Mouse (Mus musculus) lung, embryonic 14.5 days (tissue): Measurements from ENCODE around the gene Psmb9. TPM values are rescaled to one million over a fixed set of nuclear protein-coding genes. Genes with fewer than 3 reads are reported as not detected.
A peak's percentile ranks its signal among the peaks of the same experiment; 100 is the strongest.
"Not testable (repeated sequence)": the region's sequence is repeated elsewhere in the genome, so short reads cannot be mapped to it uniquely, and the experiment has no call there.

ENCODE experiments used
- ATAC-seq: fragments of 200-750 bp; cut with Nextera tagmentation; 2 replicates; pipeline ENCODE4 v1.8.0; 2017; ENCODE audit warnings: mild to moderate bottlenecking, moderate TSS enrichment, moderate library complexity; ENCODE audit not compliant: insufficient read depth
- DNase-seq: peaks from one replicate; pipeline ENCODE4 v3.0.0-alpha.2; 2015
- H3K27ac ChIP-seq: fragments of 300-500 bp; sonication (generic); 2 replicates; pipeline ENCODE4 v1.5.1; 2014; ENCODE audit warnings: low read depth, mild to moderate bottlenecking, moderate library complexity
- H3K27me3 ChIP-seq: fragments of 300-500 bp; sonication (generic); 2 replicates; pipeline ENCODE4 v1.6.1; 2014; ENCODE audit warnings: low read length, control low read depth; ENCODE audit not compliant: insufficient read depth
- H3K36me3 ChIP-seq: fragments of 300-500 bp; sonication (generic); 2 replicates; pipeline ENCODE4 v1.6.1; 2014; ENCODE audit warnings: control low read depth; ENCODE audit not compliant: insufficient read depth
- H3K4me1 ChIP-seq: fragments of 300-500 bp; sonication (generic); 2 replicates; pipeline ENCODE4 v1.6.1; 2014; ENCODE audit warnings: antibody characterized with exemption, control low read depth; ENCODE audit not compliant: insufficient read depth
- H3K4me2 ChIP-seq: fragments of 300-500 bp; sonication (generic); 2 replicates; pipeline ENCODE4 v1.6.1; 2014; ENCODE audit warnings: mild to moderate bottlenecking
- H3K4me3 ChIP-seq: fragments of 300-500 bp; sonication (generic); 2 replicates; pipeline ENCODE4 v1.5.1; 2014; ENCODE audit warnings: low read depth, low read length
- H3K9ac ChIP-seq: fragments of 300-500 bp; sonication (generic); 2 replicates; pipeline ENCODE4 v1.6.1; 2014
- H3K9me3 ChIP-seq: fragments of 300-500 bp; sonication (generic); 2 replicates; pipeline ENCODE4 v1.6.1; 2016; ENCODE audit warnings: low read depth, low read length, control low read depth
- CTCF ChIP-seq: IDR thresholded peaks from 2 replicates; pipeline ENCODE4 v1.5.1; 2016; ENCODE audit warnings: antibody characterized with exemption, low read depth
- WGBS: fragments of 180-500 bp; shearing (Covaris S2); extraction: QIAGEN DNeasy Blood & Tissue Kit; methylation state at CpG from one replicate; pipeline ENCODE4 v1.1.7; 2014; 5-methylcytosine and 5-hydroxymethylcytosine counted together
- polyA plus RNA-seq: library from polyadenylated mRNA; unstranded; fragments of >200 nt; fragmentation: Nextera tagmentation; extraction: Ambion mirVana; gene quantifications from 2 replicates; pipeline ENCODE4 v1.2.1, GENCODE M21; 2014

Psmb9 gene
- polyA plus RNA-seq, 1 experiment from 2014 or later, result 3.4 TPM

DNA sequence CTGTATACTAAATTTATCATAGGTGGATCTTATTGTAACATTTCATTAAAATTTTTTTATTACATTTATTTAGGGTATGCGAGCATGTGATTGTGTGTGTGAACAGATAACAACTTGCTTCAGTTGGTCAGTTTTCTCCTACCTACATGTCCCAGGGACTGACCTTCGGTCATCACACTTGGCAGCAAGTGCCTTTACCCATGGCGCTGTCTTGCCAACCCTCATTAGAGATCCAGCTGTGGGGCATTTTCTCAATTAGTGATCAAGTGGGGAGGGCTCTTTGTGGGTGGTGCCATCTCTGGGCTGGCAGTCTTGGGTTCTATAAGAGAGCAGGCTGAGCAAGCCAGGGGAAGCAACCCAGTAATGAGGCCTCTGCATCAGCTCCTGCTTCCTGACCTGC is 37.3 kb upstream of the Psmb9 start:
- Histone ChIP-seq H3K9ac (no peak overlapping the region), H3K4me3 (no peak overlapping the region), H3K4me2 (no peak overlapping the region), H3K9me3 (peaks cover 5% of the 10 kb centered on the region; the same call in 1 of the 2 replicates), H3K4me1 (no peaks in the 10 kb centered on the region), H3K36me3 (no peaks in the 10 kb centered on the region), H3K27ac (no peak overlapping the region), H3K27me3 (no peaks in the 10 kb centered on the region)
- ATAC-seq, result no peak
- DNase-seq, result no peak
- TF ChIP-seq CTCF, result no peak
- WGBS, result 94% methylated on average over 3 of the region's 3 CpGs

DNA sequence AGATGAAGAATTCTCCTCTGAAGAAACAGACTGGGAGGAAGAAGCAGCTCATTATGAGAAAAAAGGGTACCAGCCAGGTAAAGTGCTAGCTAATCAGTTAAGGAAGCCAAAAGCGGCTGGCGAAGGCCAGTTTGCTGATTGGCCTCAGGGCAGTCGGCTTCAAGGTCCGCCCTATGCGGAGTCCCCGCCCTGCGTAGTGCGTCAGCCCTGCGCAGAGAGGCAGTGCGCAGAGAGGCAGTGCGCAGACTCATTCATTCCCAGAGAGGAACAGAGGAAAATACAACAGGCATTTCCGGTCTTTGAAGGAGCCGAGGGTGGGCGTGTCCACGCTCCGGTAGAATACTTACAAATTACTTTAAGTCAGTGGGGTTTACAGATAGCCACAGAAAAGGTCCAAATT is 32.8 kb upstream of the Psmb9 start:
- not testable (repeated sequence) for H3K4me3 ChIP-seq, H3K27ac ChIP-seq, H3K36me3 ChIP-seq, H3K9ac ChIP-seq, H3K4me1 ChIP-seq, ATAC-seq, H3K4me2 ChIP-seq, H3K27me3 ChIP-seq, H3K9me3 ChIP-seq, DNase-seq
- 91% methylated on average over 5 of the region's 16 CpGs for WGBS

DNA sequence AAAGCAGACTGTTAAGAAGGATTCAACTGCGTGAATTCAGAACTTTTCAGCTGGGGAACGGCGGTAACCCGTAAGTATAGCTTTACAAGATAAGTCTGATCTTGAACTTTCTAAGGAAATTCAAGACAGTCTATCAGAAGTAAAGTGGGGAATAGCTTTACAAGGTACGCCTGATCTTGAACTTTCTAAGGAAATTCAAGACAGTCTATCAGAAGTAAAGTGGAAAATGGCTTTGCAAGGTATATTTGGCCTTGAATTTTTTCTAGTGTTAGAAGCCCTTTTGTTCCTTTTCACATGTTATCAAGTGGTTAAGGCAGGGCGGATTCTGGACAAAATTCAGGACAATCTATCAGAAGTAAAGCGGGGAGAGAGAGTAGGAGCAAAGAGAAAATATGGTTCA is 32.2 kb upstream of the Psmb9 start:
- not testable (repeated sequence) for H3K9me3 ChIP-seq, DNase-seq, H3K4me3 ChIP-seq, H3K4me1 ChIP-seq, H3K36me3 ChIP-seq, H3K27me3 ChIP-seq, ATAC-seq, H3K9ac ChIP-seq, H3K27ac ChIP-seq, H3K4me2 ChIP-seq
- WGBS, result 97% methylated on average over 3 of the region's 7 CpGs

DNA sequence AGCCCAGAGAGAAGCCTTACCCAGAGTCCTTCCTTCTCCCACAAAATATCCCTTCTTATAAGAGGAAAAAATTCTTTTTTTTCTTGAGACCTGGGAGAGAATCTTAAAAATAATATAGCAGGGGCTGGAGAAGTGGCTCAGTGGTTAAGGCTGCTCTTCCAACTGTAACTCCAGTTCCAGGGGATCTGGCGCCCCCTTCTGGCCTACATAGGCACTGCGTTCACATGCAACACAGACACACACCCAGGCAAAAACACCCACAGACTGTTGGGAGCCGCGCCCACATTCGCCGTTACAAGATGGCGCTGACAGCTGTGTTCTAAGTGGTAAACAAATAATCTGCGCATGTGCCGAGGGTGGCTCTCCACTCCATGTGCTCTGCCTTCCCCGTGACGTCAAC is 31.5 kb upstream of the Psmb9 start:
- DNase-seq, H3K9me3 ChIP-seq, H3K36me3 ChIP-seq, ATAC-seq, H3K4me1 ChIP-seq, H3K4me3 ChIP-seq, H3K9ac ChIP-seq, H3K4me2 ChIP-seq, H3K27ac ChIP-seq: not testable (repeated sequence)
- 89% methylated on average over 8 of the region's 11 CpGs for WGBS
- H3K27me3 ChIP-seq, result peaks cover 11% of the 10 kb centered on the region
- TF ChIP-seq CTCF, result peak; percentile 47

DNA sequence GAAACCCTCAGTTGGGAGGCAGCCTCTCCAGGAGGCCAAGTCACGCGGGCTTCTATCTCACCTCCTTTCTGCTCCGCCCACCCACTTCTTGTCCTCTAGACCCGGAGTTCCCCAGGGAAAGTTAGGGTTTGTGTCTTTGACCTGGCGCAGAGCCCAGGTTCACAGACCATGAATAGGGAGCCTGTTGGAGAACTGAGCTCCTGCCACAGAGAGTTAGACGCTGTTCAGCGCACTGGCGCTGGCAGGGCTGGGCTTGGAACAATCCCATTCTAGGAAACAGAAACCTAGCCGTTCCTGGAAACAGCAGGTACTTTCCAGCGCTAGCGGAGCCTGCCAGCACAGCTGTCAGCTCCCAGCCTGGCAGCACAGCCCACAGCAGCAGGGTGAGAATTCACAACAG is 31.1 kb upstream of the Psmb9 start:
- Histone ChIP-seq H3K9me3 (no peaks in the 10 kb centered on the region), H3K36me3 (no peaks in the 10 kb centered on the region), H3K4me2 (no peak overlapping the region), H3K4me1 (no peaks in the 10 kb centered on the region), H3K27ac (no peak overlapping the region), H3K9ac (no peak overlapping the region), H3K27me3 (peaks cover 15% of the 10 kb centered on the region), H3K4me3 (no peak overlapping the region)
- 78% methylated on average over 11 of the region's 11 CpGs for WGBS
- ATAC-seq, result no peak
- no peak for DNase-seq
- no peak for TF ChIP-seq CTCF

DNA sequence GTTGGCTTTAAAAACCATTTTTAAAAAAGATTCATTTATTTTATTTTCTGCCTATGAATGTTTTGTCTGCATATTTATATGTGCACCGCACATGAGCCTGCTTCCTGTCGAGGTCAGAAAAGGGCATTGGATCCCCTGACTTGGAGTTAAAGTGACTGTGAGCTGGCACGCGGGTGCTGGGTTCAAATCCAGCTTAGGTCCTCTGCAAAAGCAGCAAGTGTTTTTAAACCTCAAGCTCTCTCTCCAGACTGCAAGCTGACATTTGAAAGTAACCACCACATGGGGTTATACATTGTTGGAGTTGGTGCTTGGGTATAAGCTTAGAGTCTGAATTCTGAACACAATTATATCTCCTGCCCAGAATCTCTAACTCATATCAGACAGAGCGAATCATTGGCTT is 30.4 kb upstream of the Psmb9 start:
- peaks cover 20% of the 10 kb centered on the region for H3K27me3 ChIP-seq
- ATAC-seq (no peak), DNase-seq (no peak)
- 84% methylated on average over 5 of the region's 5 CpGs for WGBS
- H3K4me2 ChIP-seq, result no peak overlapping the region
- no peaks in the 10 kb centered on the region for H3K9me3 ChIP-seq
- no peak overlapping the region for H3K27ac ChIP-seq
- no peaks in the 10 kb centered on the region for H3K4me1 ChIP-seq
- TF ChIP-seq CTCF, result no peak
- H3K36me3 ChIP-seq, result no peaks in the 10 kb centered on the region
- no peak overlapping the region for H3K4me3 ChIP-seq
- H3K9ac ChIP-seq, result no peak overlapping the region

DNA sequence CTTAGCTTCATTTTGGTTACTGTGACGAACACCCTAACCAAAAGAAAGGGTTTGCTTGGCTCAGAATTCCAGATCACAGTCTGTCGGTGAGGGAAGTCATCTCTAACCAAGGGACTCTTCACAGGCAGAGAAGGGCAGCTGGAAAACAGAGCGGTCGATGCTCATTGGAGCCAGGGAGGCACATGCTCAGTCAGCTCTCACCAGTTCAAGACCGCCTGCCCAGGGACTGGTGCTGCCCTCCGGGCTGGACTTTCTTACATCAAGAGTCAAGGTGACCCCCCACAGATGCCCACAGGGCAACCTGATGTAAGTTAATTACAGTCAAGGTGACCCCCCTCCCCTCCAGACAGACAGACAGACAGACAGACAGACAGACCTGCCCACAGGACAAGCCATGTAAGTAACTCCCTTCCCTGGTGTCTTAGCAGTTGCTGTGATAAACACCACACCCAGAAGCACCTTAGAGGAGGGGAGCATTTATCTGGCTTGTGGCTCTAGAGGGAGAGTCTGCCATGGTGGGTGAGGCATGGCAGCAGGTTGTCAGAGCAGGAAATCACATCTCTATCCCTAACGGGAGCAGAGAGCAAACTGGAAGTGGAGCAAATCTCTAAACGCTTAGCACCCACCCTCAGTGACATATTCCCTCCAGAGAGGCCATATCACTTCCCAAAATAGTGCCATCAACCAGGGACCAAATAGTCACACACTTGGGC is 29.8 kb upstream of the Psmb9 start:
- DNase-seq (no peak), ATAC-seq (no peak)
- TF ChIP-seq CTCF, result no peak
- no peak overlapping the region for H3K4me3 ChIP-seq
- H3K36me3 ChIP-seq, result no peaks in the 10 kb centered on the region
- H3K9me3 ChIP-seq, result no peaks in the 10 kb centered on the region
- WGBS, result 80% methylated on average over 8 of the region's 8 CpGs
- no peak overlapping the region for H3K9ac ChIP-seq
- no peaks in the 10 kb centered on the region for H3K4me1 ChIP-seq
- H3K4me2 ChIP-seq, result no peak overlapping the region
- H3K27me3 ChIP-seq, result peaks cover 24% of the 10 kb centered on the region
- H3K27ac ChIP-seq, result no peak overlapping the region

DNA sequence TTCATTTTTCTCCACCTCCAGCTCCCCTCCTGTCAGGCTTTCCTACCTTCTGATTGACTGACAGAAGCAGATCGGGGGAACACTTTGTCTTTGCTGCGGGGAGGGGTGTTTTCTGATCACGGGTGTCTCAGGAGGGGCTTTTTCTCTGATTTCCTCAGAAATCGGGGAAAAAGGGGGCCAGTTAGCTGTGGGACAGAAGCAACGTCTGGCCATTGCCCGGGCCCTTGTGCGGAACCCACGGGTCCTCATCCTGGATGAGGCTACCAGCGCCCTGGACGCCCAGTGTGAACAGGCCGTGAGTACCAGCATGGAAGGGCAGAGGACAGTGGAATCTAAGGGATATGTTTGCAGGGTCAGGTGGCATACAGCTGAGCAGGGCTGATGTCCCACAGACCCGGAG is 27.6 kb upstream of the Psmb9 start:
- Histone ChIP-seq H3K9ac (no peak overlapping the region), H3K27ac (no peak overlapping the region), H3K4me1 (no peaks in the 10 kb centered on the region), H3K9me3 (no peaks in the 10 kb centered on the region), H3K36me3 (no peaks in the 10 kb centered on the region), H3K27me3 (peaks cover 36% of the 10 kb centered on the region), H3K4me2 (no peak overlapping the region), H3K4me3 (no peak overlapping the region)
- no peak for DNase-seq
- no peak for TF ChIP-seq CTCF
- 83% methylated on average over 12 of the region's 12 CpGs for WGBS
- ATAC-seq, result no peak
